Mouse (Mus musculus) right cerebral cortex, adult 18-20 months (tissue): ENCODE measurements around the gene Mctp1.
"Not testable (repeated sequence)": the region's sequence is repeated elsewhere in the genome, so short reads cannot be mapped to it uniquely, and the experiment has no call there.

Source experiments
- DNase-seq: peaks from one replicate; pipeline ENCODE4 v3.0.0; 2022; ENCODE audit warnings: mixed read lengths

The Mctp1 gene

GRCm38 (mm10) chr13:76383972-76384663 lies at the start of gene Mctp1:
Gene Mctp1 (plus strand): TSS chr13:76384535.
- peak; percentile 41 for DNase-seq

GRCm38 (mm10) chr13:76345941-76346340 lies 38.4 kb upstream of the Mctp1 start:
- DNase-seq, result not testable (repeated sequence)

DNA sequence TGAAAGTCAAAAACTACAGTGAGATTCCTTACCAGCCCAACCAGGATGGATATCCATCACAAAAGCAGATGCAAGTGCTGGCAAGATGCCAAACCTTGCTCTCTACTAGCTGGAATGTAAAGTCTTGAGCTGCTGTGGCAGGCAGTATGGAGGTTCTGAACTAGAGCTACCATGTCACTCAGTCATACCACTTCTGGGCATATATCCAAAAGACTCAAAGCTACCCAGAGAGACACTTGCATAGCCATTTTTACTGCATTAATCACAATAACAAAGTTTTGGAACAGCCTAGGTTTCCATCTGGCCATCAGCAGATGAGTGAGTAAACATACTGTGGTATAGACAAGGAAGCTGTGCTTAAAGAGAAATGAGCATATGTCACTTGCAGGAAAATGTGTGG lies 25.6 kb upstream of the Mctp1 start:
- peak; percentile 1 for DNase-seq

DNA sequence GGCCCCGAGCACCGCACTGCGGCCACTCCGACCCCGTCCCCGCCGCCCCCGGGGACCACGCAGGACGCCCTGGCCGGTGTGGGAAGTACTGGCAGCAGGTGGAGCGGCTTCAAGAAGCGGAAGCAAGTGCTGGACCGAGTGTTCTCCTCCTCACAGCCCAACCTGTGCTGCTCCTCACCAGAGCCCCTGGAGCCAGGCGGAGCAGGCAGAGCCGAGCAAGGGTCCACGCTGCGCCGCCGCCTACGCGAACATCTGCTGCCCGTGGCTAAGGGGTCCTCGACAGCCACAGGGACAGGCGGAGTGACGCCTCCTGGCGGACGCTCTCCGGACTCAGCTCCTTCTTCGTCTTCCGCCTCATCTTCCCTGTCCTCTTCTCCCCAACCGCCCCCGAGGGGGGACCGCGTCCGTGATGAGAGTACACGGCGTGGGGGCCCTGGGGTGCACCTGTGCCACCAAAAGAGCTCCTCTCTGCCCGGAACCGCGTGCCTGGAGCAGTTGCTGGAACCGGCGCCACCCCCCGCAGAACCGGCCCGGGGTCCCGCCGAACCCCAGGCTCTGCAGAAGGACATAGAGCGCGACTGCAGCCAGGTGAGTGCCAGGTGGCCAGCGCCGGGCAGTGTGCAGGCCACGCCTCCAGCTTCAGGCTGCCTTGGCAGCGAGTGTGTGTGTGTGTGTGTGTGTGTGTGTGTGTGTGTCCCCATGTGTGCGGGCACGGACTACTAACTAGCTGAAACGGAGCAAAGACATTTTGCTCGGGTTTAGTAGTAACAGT lies 515 bp downstream of the Mctp1 start:
- DNase-seq, result peak; percentile 71

DNA sequence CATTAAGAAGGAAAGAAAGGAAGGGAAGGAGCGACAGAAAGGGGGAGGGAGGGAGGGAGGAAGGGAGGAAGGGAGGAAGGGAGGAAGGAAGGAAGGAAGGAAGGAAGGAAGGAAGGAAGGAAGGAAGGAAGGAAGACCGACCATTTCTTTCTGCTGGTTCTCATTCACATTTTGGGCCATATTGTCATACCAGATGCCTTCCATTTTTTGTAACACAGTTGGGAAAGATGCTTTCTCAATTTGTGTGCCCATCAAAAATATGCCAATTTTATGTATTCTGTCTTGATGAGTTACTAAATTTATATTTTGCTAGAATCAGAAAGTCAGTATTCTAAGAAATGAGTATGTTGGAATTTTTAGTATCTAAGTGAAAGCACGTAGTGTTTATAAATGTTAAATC lies 4.3 kb downstream of the Mctp1 start:
- DNase-seq, result no peak

- DNase-seq, result no peak
Observed at GRCm38 (mm10) chr13:76391920-76392319, 7.6 kb downstream of the Mctp1 start.

GRCm38 (mm10) chr13:76393106-76393505 lies 8.8 kb downstream of the Mctp1 start:
- DNase-seq, result no peak

DNA sequence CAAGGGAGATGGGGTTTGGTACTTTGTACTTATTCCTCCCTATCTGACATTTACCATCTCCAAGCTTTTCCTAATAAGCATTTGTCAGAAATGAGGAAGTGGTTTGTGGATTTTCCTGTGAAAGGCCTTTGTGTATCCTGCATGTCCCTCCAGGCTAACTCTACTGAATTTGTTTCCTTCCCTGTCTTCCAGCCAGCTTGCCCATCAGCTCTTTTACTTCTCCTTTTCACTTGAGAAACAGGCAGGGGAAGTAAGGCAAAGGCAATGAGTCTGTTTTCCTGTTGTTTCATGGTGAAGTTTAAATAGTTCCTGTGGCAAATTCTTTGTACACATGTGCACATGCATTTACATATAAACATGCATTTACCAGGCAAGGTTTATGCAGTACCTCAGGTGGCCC lies 11.6 kb downstream of the Mctp1 start:
- no peak for DNase-seq

GRCm38 (mm10) chr13:76409296-76409695 lies 25.0 kb downstream of the Mctp1 start:
- no peak for DNase-seq

DNA sequence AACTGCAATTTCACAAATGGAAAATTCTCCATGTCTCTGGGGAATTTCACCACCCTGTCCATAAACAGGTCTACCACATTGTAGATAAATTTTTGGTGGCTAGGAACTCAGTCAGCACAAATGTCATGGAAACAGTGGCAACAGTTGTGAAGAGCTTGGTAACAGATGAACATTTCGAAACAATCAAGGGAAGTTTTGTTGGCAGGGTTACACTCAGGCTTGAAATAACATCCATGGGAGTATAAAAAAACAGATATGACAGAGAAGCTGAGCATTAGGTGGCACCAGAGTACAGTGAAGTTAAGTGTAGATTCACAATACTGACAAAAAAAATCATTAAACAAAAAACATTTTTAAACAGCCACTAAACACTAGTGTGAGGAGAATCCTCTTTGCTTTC lies 26.3 kb downstream of the Mctp1 start:
- DNase-seq, result no peak

- DNase-seq, result no peak
Observed at GRCm38 (mm10) chr13:76415346-76415745, 31.0 kb downstream of the Mctp1 start.

DNA sequence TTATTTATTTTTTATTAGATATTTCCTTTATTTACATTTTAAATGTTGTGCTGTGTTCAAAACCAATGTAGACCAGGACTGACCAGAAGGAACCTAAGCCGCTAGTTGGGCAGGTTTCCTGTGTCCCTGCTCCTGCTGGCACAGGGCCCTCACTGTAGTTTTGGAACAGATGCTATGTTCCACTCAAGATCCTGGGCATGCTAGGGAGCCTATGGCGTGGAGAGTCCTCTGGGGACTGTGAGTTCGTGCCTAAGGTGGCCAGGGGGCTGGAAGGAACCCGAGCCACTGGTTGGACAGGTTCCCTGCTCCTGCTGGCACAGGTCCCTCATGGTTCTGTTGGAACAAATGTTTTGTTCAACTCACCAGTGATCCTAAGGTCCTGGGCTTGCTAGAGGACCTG lies 35.8 kb downstream of the Mctp1 start:
- DNase-seq, result no peak

DNA sequence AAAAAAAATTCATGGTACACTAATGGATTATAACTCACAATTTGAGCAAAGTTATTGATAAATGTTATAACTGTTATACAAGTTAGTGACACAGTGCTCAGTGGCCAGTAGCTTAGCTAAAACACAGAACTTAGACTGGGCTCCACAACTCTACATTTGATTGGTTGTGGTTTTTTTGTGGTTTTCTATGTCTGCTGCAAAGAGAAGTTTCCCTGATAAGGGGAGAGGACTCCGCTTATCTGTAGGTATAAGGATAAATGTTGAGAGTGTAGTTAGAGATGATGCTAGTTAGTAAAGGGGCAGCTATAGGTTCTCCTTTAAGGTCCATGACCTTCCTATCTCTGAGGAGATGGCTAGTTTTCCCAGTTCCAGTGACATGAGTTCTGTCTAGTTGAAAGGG lies 36.7 kb downstream of the Mctp1 start:
- DNase-seq, result no peak

DNA sequence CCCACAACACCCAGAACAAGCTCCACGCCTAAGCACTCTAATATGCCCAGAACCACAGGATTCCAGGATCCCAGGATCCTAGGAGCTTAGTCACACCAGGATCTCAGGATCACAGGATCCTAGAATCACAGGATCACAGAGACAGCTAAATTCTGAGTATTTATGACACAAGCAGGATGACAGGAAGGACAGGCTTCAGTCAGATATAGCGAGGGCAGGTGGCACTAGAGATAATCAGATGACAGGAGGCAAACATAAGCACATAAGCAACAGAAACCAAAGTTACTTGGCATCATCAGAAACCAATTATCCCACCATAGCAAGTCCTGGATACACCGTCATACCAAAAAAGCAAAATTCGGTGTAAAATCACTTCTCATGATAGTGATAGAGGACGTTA lies 37.8 kb downstream of the Mctp1 start:
- DNase-seq, result no peak

- peak; percentile 70 for DNase-seq
Observed at GRCm38 (mm10) chr13:76429456-76429855, 45.1 kb downstream of the Mctp1 start.

- no peak for DNase-seq
Observed at GRCm38 (mm10) chr13:76429927-76430326, 45.6 kb downstream of the Mctp1 start.

DNA sequence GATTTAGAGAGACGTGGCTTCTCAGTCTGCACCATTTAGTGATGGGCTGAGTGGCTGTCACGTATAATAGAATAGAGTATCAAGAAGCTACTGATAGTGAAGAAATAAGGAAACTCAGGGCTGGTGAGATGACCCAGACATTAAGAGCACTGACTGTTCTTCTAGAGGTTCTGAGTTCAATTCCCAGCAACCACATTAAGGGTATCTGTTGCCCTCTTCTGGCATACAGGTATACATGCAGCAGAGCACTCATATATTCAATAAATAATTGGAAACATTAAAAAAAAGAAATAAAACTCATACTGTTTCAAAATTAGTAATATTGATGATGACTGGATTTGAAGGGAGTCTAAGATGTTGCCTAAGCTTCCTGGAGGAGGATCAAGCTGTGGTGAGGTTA lies 47.6 kb downstream of the Mctp1 start:
- DNase-seq, result no peak

- no peak for DNase-seq
Observed at GRCm38 (mm10) chr13:76433438-76433837, 49.1 kb downstream of the Mctp1 start.

DNA sequence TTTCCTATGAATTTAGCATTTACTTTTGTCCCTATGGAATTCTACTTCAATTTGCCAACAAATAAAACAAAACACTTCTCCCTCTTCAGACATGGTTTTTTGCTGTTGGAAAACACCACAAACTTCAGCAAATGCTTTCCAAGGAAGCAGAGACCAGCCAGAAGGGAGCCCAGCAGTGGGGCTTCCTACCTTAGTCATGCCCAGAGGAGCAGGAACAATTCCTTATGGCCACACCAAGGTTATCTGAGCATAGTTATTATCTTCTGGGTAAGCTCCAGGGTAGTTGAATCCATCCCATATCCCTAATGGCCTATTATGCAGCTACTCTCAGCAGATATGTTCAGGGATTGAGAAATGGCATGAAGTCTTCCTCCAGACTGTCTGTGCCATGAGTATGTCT lies 52.1 kb downstream of the Mctp1 start:
- DNase-seq, result no peak

GRCm38 (mm10) chr13:76438765-76439164 lies 54.4 kb downstream of the Mctp1 start:
- peak; percentile 34 for DNase-seq

- no peak for DNase-seq
Observed at GRCm38 (mm10) chr13:76446059-76446458, 61.7 kb downstream of the Mctp1 start.

GRCm38 (mm10) chr13:76447528-76447927 lies 63.2 kb downstream of the Mctp1 start:
- no peak for DNase-seq

DNA sequence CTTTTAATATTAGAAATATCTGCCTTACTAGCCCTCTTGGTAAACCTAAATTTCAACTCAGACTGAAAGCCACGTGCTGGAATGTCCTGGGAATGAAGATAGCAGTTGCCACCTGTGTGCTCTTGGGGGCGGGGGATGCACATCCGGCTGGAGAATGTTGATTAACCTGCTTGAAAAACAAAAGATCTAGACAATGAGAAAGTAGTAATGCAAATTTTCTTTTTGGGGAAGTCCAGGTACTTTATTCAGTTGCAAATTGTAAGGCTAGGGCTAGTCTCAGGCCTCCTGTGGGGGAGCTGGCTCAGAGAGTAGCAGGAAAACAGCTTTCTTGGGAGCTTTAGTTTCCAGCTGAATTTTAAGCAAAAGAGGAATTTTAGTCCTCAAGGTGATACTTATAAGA lies 67.2 kb downstream of the Mctp1 start:
- not testable (repeated sequence) for DNase-seq

DNA sequence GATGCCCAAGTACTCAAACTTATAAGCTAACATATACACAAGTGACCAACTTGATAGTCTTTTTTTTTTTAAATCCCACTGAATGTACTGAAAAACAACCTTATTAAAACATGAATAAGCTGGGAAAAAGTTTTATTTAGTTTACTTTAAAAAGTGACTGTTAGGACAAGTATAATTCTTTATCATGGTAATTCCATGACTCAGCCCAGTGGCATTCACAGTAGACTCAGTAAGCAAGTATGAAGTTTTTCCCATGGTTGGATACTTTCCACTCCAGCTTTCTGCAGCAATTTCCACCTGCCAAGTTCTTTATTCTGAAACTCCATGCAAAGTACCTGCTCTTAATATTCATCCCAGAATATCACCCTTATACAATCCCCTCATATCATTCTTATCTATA lies 97.3 kb downstream of the Mctp1 start:
- no peak for DNase-seq

DNA sequence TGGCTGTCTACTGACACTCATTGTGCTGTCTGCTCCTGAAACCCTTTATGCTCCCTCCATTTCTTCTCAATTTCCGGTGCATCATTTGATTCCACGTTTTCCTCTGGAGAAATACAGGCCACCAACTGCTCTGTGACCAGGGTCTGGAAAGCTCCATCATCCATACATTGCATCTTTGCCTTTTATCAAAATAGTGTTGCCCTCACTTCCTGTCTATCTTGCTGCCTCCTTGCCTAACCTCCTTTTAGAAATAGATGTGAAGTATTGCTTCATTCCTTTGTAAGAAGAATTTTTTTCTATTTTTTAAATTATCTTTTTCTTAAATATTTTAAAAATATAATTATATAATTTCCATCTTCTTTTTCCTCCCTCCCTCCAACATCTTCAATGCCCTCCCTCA lies 98.7 kb downstream of the Mctp1 start:
- no peak for DNase-seq
